Mouse (Mus musculus) myocyte (in vitro differentiated cells): ENCODE results near the gene Amn1. TPM values are rescaled to one million over a fixed set of nuclear protein-coding genes. Genes with fewer than 3 reads are reported as not detected.

ENCODE experiments used
- H3K27me3 ChIP-seq: one replicate; pipeline ENCODE4 v1.6.1; 2011; ENCODE audit not compliant: control insufficient read depth, insufficient read depth, insufficient read length
- H3K36me3 ChIP-seq: one replicate; pipeline ENCODE4 v1.6.1; 2011; ENCODE audit not compliant: control insufficient read depth, insufficient read depth
- H3K4me2 ChIP-seq: one replicate; pipeline ENCODE4 v1.6.1; 2011; ENCODE audit warnings: low read depth, control low read depth
- H3K4me3 ChIP-seq: one replicate; pipeline ENCODE4 v1.5.1; 2011; ENCODE audit warnings: mild to moderate bottlenecking, control low read depth, moderate library complexity
- H3K79me2 ChIP-seq: one replicate; pipeline ENCODE4 v1.6.1; 2011; ENCODE audit not compliant: control insufficient read depth, insufficient read depth
- H3ac ChIP-seq: one replicate; pipeline ENCODE4 v1.6.1; 2011; ENCODE audit not compliant: control insufficient read depth, insufficient read length
- CEBPB ChIP-seq: IDR thresholded peaks from 2 replicates; pipeline ENCODE4 v1.6.1; 2011; ENCODE audit warnings: mild to moderate bottlenecking, moderate library complexity; ENCODE audit not compliant: poor library complexity, insufficient read depth, severe bottlenecking
- E2F4 ChIP-seq: IDR thresholded peaks from one replicate; pipeline ENCODE4 v1.6.1; 2011; ENCODE audit warnings: mild to moderate bottlenecking, control low read depth, moderate library complexity; ENCODE audit not compliant: insufficient read depth
- MYOG ChIP-seq, 3 experiments: IDR thresholded peaks; one replicate each; pipeline ENCODE4 v1.6.1; 2011; ENCODE audit warnings: control low read depth in 2 of 3, low read depth in 2 of 3, mild to moderate bottlenecking in 2 of 3; ENCODE audit not compliant: insufficient read length in 2 of 3, control insufficient read depth in 1 of 3, insufficient read depth in 1 of 3
- POLR2A ChIP-seq: IDR thresholded peaks from one replicate; pipeline ENCODE4 v1.6.1; 2011; ENCODE audit warnings: low read depth, mild to moderate bottlenecking, control low read depth, moderate library complexity; ENCODE audit not compliant: insufficient read length
- SRF ChIP-seq: IDR thresholded peaks from one replicate; pipeline ENCODE4 v1.6.1; 2011; ENCODE audit warnings: low read depth; ENCODE audit not compliant: control insufficient read depth, insufficient read length
- TCF12 ChIP-seq: IDR thresholded peaks from one replicate; pipeline ENCODE4 v1.6.1; 2011; ENCODE audit warnings: mild to moderate bottlenecking, control low read depth; ENCODE audit not compliant: poor library complexity, insufficient read depth, severe bottlenecking
- USF1 ChIP-seq: IDR thresholded peaks from one replicate; pipeline ENCODE4 v1.6.1; 2011; ENCODE audit warnings: low read depth, mild to moderate bottlenecking, control low read depth, moderate library complexity
- polyA plus RNA-seq: library from polyadenylated mRNA; unstranded; fragments of >200 nt; fragmentation: generic; extraction: Trizol; gene quantifications from one replicate; pipeline ENCODE4 v1.2.1, GENCODE M21; 2012; ENCODE audit warnings: missing spikeins

The Amn1 gene
- polyA plus RNA-seq, 1 experiment: 23.2 TPM

DNA sequence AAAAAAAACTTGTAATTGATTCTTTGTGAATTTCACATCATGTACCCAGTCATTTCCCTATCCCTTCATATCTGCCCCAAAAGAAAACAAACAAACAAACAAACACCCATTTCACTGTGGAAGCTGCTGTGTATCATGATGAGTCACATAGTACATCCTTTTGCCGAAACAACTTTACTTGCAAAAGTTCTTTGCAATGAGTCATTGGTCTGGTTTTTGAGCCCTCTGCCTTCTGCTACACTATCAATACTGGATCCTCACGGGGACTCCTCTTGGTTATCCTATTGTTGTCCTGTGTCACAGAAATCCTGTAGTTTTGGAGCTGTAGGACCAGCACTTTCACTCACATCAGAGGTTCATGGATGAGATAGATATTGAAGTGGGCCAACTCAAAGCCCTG lies 79.6 kb downstream of the Amn1 start:
- Histone ChIP-seq H3K79me2 (no peaks in the 10 kb centered on the region), H3K36me3 (no peaks in the 10 kb centered on the region), H3ac (no peak overlapping the region), H3K4me2 (peak overlapping the region; percentile 36), H3K27me3 (no peaks in the 10 kb centered on the region), H3K4me3 (no peak overlapping the region)
- TF ChIP-seq SRF (no peak), USF1 (no peak), CEBPB (no peak), TCF12 (no peak), MYOG (IDR thresholded peaks at IDR 0.05; ENCODE audit: control insufficient read depth in 1 of 3, insufficient read depth in 1 of 3, insufficient read length in 2 of 3, low read depth in 2 of 3) (no peak), POLR2A (no peak), E2F4 (no peak)

DNA sequence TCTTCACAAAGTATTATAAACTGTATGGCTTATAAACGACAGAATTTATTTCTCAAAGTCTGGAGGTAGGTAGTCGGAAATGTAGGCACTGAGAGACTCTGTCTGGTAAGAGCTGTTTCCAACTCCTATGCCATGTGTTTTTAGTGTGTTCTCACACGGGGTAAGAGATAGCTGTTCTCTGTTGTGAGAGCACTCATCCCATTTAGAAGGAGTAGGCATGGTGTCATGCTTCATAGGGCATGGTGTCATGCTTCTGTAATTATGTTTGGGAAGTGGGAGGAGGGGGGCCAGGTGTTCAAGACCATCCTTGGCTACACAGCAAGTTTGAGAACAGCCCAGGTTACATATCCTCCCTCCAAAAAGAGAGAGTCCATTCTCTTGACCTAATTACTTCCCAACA lies 80.9 kb downstream of the Amn1 start:
- Histone ChIP-seq H3K79me2 (no peaks in the 10 kb centered on the region), H3K4me2 (no peak overlapping the region), H3K4me3 (no peak overlapping the region), H3K27me3 (no peaks in the 10 kb centered on the region), H3ac (no peak overlapping the region), H3K36me3 (no peaks in the 10 kb centered on the region)
- TF ChIP-seq POLR2A (no peak), E2F4 (no peak), SRF (no peak)

Other genes starting within 250 kb of the Amn1 start
- 8.5 TPM for gene Sinhcaf, start 242.2 kb downstream of the Amn1 start, polyA plus RNA-seq
- 3.1 TPM for gene Dennd5b, start 87.0 kb downstream of the Amn1 start, polyA plus RNA-seq
- gene Gm10203, start 58.5 kb downstream of the Amn1 start, polyA plus RNA-seq: not detected
- 7.2 TPM for gene Etfbkmt, start 48.9 kb downstream of the Amn1 start, polyA plus RNA-seq
- gene Resf1, start 120.7 kb upstream of the Amn1 start, polyA plus RNA-seq: 8.2 TPM
- 1.0 TPM for gene Bicd1, start 220.2 kb upstream of the Amn1 start, polyA plus RNA-seq